Mouse (Mus musculus) adrenal gland (tissue): ENCODE data around the gene Bzw2.
"Not testable (repeated sequence)": the region's sequence is repeated elsewhere in the genome, so short reads cannot be mapped to it uniquely, and the experiment has no call there.

Experiments
- intact Hi-C: fragments of 180-260 bp; cut with DNase I; formaldehyde crosslinking; loops from one replicate; pipeline ENCODE4 v1.15.1; 2025
- long read RNA-seq, 2 experiments: library from polyadenylated mRNA; unstranded; transcript quantifications; one replicate each; pipeline ENCODE4 v2.0.0; 2020; ENCODE audit warnings: borderline replicate concordance in 1 of 2; ENCODE audit not compliant: insufficient replicate concordance in 1 of 2

Bzw2 gene
- long read RNA-seq, experiment 1, transcript Bzw2-201 (12 exons, 1,871 nt) = major isoform, 12 of 12 reads
- long read RNA-seq, experiment 1, partial matches to known transcripts = 0 of 12 reads
- long read RNA-seq, experiment 1, other reads (novel, unspliced or antisense) = 0 of 12 reads
- long read RNA-seq, experiment 2, transcript Bzw2-201 (12 exons, 1,871 nt) = major isoform, 16 of 17 reads
- long read RNA-seq, experiment 2, partial matches to known transcripts = 0 of 17 reads
- long read RNA-seq, experiment 2, other reads (novel, unspliced or antisense) = 1 of 17 reads

GRCm38 (mm10) chr12:36157638-36158308 lies at the start of gene Bzw2:
TSS of gene Bzw2 (minus strand) at chr12:36158080.
- intact Hi-C loops = loop anchor here (5.0 kb wide), 1 partner anchor 225 kb away; the partner anchor contains the start of genes D630036H23Rik and Ispd

DNA sequence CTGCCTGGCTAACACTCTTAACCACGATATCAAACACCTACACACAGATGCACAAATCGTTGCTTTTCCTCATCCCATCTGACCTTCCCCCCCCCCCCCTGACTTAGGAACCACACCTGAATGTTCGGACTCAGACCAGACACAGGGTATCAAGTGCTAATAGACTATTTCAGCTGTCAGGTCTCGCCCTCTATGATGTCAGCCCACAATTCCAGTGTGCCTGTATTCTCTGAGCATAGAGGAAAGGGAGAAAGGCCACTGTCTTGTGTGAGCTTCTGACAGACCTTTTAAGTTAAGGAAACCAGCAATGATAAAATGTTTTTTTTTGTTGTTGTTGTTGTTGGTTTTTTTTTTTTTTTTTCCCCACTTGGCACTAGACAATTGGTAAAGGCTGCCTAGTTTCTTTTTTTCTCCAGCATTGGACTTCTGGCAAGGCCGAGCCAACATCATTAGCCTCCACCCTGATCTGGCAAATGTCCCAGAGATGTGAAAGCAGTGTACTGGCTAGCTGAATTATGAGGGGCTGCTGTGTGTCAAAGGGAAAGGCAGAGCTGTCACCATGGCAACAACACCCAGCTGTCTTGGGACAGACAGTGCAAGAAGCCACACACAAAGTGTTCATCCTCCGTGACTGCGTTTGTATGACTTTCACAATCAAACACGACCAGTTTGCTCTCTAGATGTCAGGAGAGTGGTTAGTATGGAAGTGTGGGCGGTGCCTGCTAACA lies 49.4 kb upstream of the Bzw2 start:
- intact Hi-C loops = no loop called here

DNA sequence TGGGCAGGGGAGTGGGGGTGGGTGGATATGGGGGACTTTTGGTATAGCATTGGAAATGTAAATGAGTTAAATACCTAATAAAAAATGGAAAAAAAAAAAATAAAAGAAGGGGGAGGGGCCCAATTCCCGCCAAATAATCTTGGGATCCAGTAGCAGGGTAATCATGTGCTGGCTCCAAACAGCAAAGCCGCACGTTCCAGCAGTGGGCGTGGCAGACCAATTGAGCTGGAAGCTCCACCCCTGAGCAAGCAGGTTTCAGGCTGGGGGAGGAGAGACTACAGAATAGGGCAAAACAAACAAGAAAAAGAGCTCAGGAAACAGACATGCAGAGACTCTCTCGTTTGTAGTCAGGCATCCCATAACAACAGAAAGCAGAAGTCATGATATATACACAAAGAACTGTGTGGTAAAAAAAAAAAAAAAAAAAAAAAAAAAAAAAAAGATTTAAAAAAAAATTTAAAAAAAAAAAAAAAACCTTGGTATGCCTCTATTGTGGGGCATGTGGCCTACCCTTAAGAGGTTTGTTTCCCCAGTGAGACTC lies 47.8 kb upstream of the Bzw2 start:
- intact Hi-C loops = not testable (repeated sequence)

DNA sequence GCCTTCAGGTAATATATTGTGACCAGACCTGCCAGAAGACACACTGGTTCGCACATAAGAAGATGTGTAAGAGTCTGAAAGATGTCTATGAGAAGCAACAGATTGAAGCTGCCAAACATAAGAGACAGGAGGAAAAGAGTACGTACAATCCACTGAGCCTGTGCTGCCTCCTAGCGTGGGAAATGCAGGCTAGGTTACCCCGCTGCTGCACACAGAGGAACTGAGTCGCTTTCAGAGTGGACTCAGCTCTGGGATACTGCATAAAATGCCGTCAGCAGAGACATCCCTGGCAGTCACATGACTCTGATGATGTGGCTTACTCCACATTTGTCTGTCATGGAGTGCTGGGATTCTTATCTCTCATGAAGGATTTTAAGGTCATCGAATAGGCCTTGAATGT lies 37.1 kb upstream of the Bzw2 start:
- intact Hi-C loops = no loop called here

DNA sequence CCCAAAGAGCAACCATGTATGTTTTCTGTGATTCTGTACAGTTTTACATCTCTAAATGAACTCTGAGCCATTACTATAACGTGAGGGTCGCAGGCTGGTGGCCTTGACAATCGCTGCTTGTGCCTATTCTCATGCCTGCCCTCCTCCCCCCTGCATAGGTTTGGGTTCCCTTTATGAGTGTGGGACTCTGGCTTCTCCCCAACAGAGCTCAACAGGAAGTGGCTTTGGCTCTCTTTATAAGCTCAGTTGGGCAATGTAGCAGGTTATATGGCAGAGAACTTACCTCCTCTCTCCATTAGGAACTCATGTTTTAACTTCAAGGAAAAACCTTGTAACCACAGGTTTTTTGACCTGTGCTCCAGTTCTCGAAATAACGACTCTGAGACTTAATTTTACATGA lies 32.5 kb upstream of the Bzw2 start:
- intact Hi-C loops = no loop called here

- intact Hi-C loops = no loop called here
These were observed 31.7 kb upstream of the Bzw2 start for GRCm38 (mm10) chr12:36189610-36190009.

DNA sequence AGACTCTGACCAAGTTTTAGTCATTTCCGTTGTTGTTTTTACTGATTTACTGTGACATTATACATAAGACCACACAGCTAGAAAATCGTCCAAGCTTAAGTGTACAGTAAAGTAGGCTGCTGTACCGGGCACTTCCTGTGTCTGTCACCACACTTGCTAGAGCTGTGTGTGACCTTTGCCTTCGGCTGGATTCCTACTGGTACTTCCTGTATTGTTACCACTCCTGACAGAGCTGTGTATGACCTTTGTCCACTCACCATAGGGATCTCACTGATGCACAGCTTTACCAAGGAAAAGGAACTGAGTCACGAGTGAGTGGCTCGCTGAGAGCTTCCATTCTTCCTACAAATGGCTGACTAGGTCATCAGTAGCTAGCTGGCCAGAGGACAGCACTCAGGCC lies 29.2 kb upstream of the Bzw2 start:
- intact Hi-C loops = no loop called here

- intact Hi-C loops = no loop called here
These were observed 24.7 kb upstream of the Bzw2 start for GRCm38 (mm10) chr12:36182570-36182969.

DNA sequence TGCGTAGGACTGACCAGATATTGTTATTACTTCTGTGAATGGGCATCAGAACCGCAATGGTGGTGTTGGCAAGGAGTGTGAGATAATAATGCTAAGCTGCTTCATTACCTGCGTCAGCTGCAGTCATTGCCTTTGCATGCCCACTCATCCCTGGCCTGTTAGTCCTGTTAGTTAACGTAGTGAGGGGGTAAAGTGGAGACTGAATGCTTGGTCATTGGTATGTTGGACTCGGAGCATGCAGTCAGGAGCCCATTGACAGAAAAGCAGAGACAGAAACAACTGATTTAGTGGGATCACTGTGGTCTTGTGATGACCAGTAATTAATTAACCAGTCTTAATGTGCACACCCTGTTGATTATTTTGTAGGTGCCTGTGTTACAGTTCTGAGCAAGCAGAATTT lies 19.3 kb upstream of the Bzw2 start:
- intact Hi-C loops = no loop called here

GRCm38 (mm10) chr12:36165299-36165698 lies 7.4 kb upstream of the Bzw2 start:
- intact Hi-C loops = no loop called here

GRCm38 (mm10) chr12:36164126-36164791 lies 6.4 kb upstream of the Bzw2 start:
- intact Hi-C loops = no loop called here

- intact Hi-C loops = loop anchor here (5.0 kb wide), 1 partner anchor 225 kb away; the partner anchor contains the start of genes D630036H23Rik and Ispd
These were observed 609 bp downstream of the Bzw2 start for GRCm38 (mm10) chr12:36157304-36157637.

- intact Hi-C loops = loop anchor here (5.0 kb wide), 1 partner anchor 226 kb away; the partner anchor contains the start of genes D630036H23Rik and Ispd
These were observed 1.1 kb downstream of the Bzw2 start, which contains the start of gene Ankmy2 for GRCm38 (mm10) chr12:36156637-36157303. TSS of gene Ankmy2 (plus strand) at chr12:36157114.

GRCm38 (mm10) chr12:36156101-36156636 lies 1.7 kb downstream of the Bzw2 start:
- intact Hi-C loops = loop anchor here (5.0 kb wide), 1 partner anchor 226 kb away; the partner anchor contains the start of genes D630036H23Rik and Ispd

- intact Hi-C loops = loop anchor here (5.0 kb wide), 1 partner anchor 227 kb away; the partner anchor contains the start of genes D630036H23Rik and Ispd
These were observed 2.7 kb downstream of the Bzw2 start for GRCm38 (mm10) chr12:36155141-36155641.

- intact Hi-C loops = no loop called here
These were observed 7.1 kb downstream of the Bzw2 start for GRCm38 (mm10) chr12:36150737-36151136.

GRCm38 (mm10) chr12:36150265-36150664 lies 7.6 kb downstream of the Bzw2 start:
- intact Hi-C loops = no loop called here

DNA sequence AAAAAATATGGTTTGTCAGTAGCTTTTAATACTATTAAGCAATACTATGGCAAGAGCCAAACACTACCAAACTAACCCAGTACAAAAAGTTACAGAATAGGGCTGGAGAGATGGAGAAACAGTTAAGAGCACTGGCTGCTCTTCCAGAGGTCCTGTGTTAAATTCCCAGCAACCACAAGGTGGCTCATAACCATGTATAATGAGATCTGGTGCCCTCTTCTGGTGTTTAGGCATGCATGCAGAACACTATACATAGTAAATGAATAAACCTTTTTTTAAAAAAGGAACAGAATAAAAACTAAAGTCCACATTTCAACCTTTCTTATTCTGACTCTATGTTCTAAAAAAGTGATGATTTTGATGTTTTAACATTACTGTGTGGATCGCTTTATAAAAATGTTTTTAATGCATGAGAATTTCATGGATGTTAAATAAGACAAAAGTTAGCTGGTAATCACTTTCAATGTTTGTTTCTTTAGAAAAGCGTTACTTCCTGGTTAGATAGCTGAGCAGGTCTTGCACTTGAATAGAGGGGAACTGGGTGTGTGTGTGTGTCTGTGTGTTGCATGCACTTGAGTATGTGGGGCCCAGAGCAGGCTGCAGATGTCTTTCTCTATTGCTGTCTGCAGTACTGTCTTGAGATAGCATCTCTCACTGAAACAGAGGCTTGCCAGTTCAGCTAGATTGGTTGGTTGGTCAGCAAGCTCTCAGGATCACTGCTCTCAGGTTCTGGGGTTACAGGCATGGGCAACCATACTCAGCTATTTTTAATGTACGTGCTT lies 11.5 kb downstream of the Bzw2 start:
- intact Hi-C loops = no loop called here

GRCm38 (mm10) chr12:36140401-36140800 lies 17.5 kb downstream of the Bzw2 start:
- intact Hi-C loops = no loop called here
